Mouse (Mus musculus) kidney, adult 11 months (tissue): ENCODE results near the gene Gpr50.
A peak's percentile ranks its signal among the peaks of the same experiment; 100 is the strongest.

Experiments used
- DNase-seq: peaks from one replicate; pipeline ENCODE4 v3.0.0; 2022

Gene Gpr50

DNA sequence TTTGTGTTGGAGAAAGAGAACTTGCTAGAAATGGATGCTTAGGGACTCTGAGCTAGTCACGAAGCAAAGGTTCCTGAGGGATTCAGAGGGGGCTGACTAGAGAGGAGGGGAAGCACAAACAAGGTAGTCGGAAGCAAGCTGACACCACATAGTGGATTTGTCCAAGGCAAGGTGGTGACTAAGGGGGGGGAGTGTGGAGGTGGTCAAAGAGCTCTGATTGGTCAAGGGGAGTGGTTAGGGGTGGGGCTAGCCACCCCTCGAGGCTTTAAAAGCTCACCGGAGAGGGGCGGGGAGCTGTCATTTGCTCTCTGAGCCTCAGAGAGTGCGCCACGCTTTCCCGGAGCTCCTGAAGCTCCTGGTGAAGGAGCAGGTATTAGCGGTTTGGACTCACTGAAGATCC is at the start of gene Gpr50:
TSS of gene Gpr50 (plus strand) at position 294 of the 400 bp plus-strand sequence.
- no peak for DNase-seq

- DNase-seq: no peak
Observed at GRCm38 (mm10) chrX:71622286-71622685, 41.2 kb upstream of the Gpr50 start.

- no peak for DNase-seq
Observed at GRCm38 (mm10) chrX:71623843-71624242, 39.6 kb upstream of the Gpr50 start.

GRCm38 (mm10) chrX:71628306-71628705 is 35.2 kb upstream of the Gpr50 start:
- no peak for DNase-seq

- DNase-seq: no peak
Observed at GRCm38 (mm10) chrX:71630709-71631108, 32.8 kb upstream of the Gpr50 start.

DNA sequence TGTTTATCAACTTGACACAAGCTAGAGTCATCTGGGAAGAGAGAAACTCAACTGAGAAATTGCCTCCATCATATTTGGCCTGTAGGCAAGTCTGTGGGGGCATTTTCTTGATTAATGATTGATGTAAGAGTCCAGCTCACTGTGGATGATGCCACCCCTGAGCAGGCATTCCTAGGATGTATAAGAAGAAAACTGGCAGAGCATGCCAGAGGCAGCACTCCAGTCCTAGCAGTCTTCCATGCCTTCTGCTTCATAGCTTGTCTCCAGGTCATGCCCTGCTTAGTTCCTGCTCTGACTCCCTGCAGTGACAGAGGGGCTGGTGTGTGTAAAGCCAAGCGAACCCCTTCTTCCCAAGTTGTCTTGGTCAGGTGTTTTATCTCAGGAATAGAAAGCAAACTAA is 32.3 kb upstream of the Gpr50 start:
- DNase-seq: no peak

- no peak for DNase-seq
Observed at GRCm38 (mm10) chrX:71647958-71648357, 15.5 kb upstream of the Gpr50 start.

DNA sequence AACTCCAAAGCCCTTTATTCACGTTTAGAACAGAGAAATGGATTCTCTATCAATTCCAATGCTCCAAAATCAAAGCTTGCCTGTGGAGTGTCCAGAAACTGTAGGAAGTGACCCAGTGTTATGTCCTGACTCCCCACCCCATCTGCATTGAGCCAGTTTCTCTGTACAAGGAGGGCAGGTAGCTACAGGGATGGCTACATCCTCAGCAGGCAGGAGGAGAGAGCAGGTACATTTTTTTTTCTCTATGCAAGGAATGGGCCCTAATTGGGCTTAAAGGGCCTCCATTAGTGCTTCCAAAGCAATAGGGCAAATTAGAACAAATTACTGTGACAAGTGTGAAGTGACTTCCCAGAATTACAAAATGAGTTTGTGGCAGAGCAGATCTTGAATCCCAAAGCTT is 15.0 kb upstream of the Gpr50 start:
- no peak for DNase-seq

DNA sequence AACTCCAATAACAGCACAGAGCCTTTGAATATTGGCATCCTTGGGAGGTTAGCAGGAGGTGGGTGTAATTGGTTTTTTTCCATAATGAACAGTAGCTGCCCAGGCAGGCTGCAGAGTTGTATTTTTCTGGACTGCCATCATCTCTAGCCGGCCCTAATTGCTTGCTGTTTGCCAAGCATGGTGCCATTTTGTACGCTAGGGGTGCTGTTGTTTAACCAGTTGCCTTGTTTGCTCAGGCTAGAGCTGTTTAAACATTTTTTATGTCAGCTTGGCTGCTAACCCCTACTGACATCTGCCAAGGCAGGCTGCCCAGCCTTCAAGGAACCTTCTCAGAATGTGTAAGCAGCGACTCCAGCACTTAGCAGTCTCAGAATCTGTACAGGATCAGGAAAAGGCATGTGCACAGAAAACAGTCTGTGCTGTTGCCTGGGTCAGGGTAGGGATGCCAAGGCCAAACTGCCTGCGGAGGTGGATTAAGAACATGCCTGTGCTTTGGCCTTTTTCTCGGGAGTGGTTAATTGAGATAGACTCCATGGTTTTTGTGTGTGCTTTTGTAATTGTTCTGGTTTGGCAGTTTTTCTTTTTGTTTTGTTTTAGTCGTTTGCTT is 14.5 kb upstream of the Gpr50 start:
- DNase-seq: peak; percentile 27

GRCm38 (mm10) chrX:71649993-71650392 is 13.5 kb upstream of the Gpr50 start:
- no peak for DNase-seq

DNA sequence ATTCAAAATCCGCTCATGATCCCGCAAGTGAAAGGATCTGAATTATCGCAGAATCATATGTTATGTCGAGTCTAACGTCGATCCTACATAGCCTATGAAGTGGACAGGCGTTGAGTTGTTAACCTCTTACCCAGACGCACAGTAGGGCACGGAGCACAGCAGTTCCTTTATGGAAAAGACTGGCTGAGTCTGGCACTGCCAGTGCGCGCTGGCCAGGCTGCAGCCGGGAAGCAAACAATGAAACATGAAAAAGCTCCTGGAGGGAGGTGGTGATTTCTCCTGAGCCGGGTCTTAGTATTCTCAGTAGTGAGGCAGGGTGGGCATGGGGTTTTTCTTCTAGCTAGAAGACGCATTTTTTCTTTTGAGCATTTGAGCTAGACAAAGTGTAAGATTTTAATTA is 1.7 kb upstream of the Gpr50 start:
- no peak for DNase-seq

GRCm38 (mm10) chrX:71663871-71664687 is 612 bp downstream of the Gpr50 start:
- DNase-seq: no peak

DNA sequence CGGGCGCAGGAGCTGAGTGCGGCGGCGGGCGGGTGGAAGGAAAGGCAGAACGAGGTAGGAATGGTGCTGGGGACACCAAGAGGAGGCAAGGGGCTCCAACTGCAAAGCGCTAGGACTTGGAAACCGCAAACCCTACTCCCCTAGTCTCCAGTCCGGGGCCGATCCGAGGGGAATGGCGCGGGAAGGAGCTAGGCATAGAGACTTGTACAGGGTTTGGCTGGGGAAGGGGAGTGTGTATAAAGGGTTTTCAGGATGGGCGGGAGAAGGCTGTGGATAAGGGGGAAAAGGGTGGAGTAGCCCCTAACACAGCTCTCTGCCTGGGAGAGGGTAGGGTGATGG is 1.2 kb downstream of the Gpr50 start:
- DNase-seq: no peak

DNA sequence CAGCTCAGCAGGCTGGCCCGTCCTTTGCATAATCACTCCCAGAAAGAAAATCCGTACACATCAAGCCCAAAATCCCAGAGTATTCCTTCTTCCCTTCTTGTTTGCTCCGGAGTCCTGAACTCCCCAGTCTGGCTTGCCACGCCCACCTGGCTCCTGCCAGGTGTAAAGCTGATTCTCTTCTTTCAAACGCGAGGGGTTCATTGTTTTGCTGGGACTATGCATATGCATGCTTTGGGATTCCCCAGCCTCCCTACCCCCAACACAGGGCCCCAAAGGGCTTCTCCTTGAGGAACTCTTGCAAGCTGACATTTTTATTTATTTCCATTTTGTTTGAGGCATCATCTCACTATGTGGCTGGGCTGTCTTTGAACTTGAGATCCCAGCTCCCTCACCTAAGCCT is 6.8 kb downstream of the Gpr50 start:
- DNase-seq: no peak

DNA sequence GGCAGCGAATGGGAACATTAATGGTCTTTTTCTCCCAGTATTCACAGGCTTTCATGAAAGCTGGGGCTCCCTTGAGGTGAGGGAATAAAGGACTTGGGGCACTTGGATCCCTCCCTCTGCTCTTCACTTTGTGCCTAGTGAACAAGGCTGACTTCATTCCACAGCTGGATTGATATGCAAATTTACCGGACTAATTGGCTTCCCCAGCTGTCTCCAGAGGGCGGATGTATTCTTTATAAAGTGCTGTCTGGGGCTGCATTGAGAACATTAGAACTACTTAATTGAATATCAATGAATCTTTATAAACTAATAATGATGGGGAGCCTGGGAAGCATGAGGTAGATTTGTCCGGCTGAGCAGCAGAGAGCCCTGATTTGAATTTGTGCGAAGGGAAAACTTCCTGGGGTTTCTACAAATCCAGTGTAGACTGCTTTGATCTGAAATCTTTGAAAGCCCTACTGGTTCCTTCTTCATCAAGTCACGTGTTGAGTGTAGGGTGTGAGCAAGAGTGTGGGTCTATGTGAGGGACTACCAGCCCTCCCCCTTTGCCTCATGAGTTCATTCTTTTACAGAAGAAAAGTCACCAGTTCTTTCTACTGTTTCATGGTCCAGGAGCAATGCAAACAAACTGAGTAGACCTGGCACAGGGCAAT is 37.5 kb downstream of the Gpr50 start:
- no peak for DNase-seq
